Mouse (Mus musculus): ENCODE measurements around the gene Dnmt3l. TPM values are rescaled to one million over a fixed set of nuclear protein-coding genes. Genes with fewer than 3 reads are reported as not detected.
"Not testable (repeated sequence)": the region's sequence is repeated elsewhere in the genome, so short reads cannot be mapped to it uniquely, and the experiment has no call there.

Dnmt3l gene
- total and polyA plus RNA-seq, 3 experiments = 0.16 TPM; not detected in 2

GRCm38 (mm10) chr10:78012661-78013495 lies 28.9 kb upstream of the Dnmt3l start:
- TF ChIP-seq CTCF (IDR thresholded peaks at IDR 0.05; ENCODE audit: low read depth, low read length) (no peak), TAL1 (conservative IDR thresholded peaks at IDR 0.05; ENCODE audit: low read depth, low read length) (no peak), GATA2 (IDR thresholded peaks at IDR 0.05; ENCODE audit: borderline replicate concordance, low read depth, low read length) (no peak), POLR2AphosphoS5 (IDR thresholded peaks at IDR 0.05; ENCODE audit: insufficient replicate concordance, low read depth, low read length) (no peak), GATA1 (IDR thresholded peaks at IDR 0.05; ENCODE audit: borderline replicate concordance, low read length) (no peak)
- Histone ChIP-seq H3K27me3 (ENCODE audit: insufficient read depth, low read length) (peaks cover 22% of the 10 kb centered on the region), H3K4me1 (ENCODE audit: insufficient read depth, low read depth, low read length) (peaks cover 27% of the 10 kb centered on the region), H3K36me3 (replicated peaks) (peaks cover 12% of the 10 kb centered on the region), H3K9me3 (replicated peaks) (peaks cover 5% of the 10 kb centered on the region; the same call in 1 of the 2 replicates), H3K4me3 (ENCODE audit: low read depth, low read length) (no peak overlapping the region)
- no peak for DNase-seq (ENCODE audit: low spot score)
- no peak for ATAC-seq (ENCODE audit: extremely low read depth, insufficient number of reproducible peaks, low FRiP score, poor library complexity, severe bottlenecking)

- H3K36me3 ChIP-seq (replicated peaks) = no peaks in the 10 kb centered on the region
- DNase-seq (ENCODE audit: low spot score) (no peak), ATAC-seq (ENCODE audit: extremely low read depth, insufficient number of reproducible peaks, low FRiP score, poor library complexity, severe bottlenecking) (no peak)
- H3K4me3 ChIP-seq (ENCODE audit: low read depth, low read length) = no peak overlapping the region
- peaks cover 26% of the 10 kb centered on the region for H3K4me1 ChIP-seq (ENCODE audit: insufficient read depth, low read depth, low read length)
- H3K27me3 ChIP-seq (ENCODE audit: insufficient read depth, low read length) = peaks cover 24% of the 10 kb centered on the region
- H3K9me3 ChIP-seq (replicated peaks) = peaks cover 5% of the 10 kb centered on the region; the same call in 1 of the 2 replicates
- TF ChIP-seq TAL1 (conservative IDR thresholded peaks at IDR 0.05; ENCODE audit: low read depth, low read length) (no peak), GATA2 (IDR thresholded peaks at IDR 0.05; ENCODE audit: borderline replicate concordance, low read depth, low read length) (no peak), GATA1 (IDR thresholded peaks at IDR 0.05; ENCODE audit: borderline replicate concordance, low read length) (no peak), CTCF (IDR thresholded peaks at IDR 0.05; ENCODE audit: low read depth, low read length) (no peak), POLR2AphosphoS5 (IDR thresholded peaks at IDR 0.05; ENCODE audit: insufficient replicate concordance, low read depth, low read length) (no peak)
These were observed 26.3 kb upstream of the Dnmt3l start for GRCm38 (mm10) chr10:78015489-78015888.

DNA sequence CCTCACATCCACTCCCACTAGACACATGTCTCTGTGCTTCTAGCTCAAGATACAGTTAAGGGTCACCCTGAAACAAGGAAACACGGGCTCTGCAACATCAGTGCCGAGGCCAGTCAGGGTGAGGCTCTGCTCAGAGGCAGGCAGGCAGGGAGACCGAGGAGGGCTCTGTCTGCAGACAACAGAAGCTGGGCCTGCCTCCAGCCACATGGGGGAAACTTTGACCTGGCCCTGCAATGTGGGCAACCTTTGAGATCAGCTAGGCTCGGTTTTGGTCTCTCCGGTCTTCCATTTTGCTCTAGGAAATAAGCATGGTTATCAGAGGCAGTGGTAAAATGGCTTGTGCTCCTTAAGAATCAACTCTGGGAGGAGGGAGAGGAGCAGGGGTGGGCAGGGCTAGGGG lies 25.4 kb upstream of the Dnmt3l start:
- ATAC-seq (ENCODE audit: extremely low read depth, insufficient number of reproducible peaks, low FRiP score, poor library complexity, severe bottlenecking) (no peak), DNase-seq (ENCODE audit: low spot score) (no peak)
- H3K27me3 ChIP-seq (ENCODE audit: insufficient read depth, low read length) = peaks cover 24% of the 10 kb centered on the region
- H3K4me1 ChIP-seq (ENCODE audit: insufficient read depth, low read depth, low read length) = peaks cover 21% of the 10 kb centered on the region
- no peak overlapping the region for H3K4me3 ChIP-seq (ENCODE audit: low read depth, low read length)
- no peaks in the 10 kb centered on the region for H3K36me3 ChIP-seq (replicated peaks)
- H3K9me3 ChIP-seq (replicated peaks) = peaks cover 5% of the 10 kb centered on the region; the same call in 1 of the 2 replicates
- TF ChIP-seq POLR2AphosphoS5 (IDR thresholded peaks at IDR 0.05; ENCODE audit: insufficient replicate concordance, low read depth, low read length) = no peak
- no peak for TF ChIP-seq TAL1 (conservative IDR thresholded peaks at IDR 0.05; ENCODE audit: low read depth, low read length)
- no peak for TF ChIP-seq GATA2 (IDR thresholded peaks at IDR 0.05; ENCODE audit: borderline replicate concordance, low read depth, low read length)
- no peak for TF ChIP-seq GATA1 (IDR thresholded peaks at IDR 0.05; ENCODE audit: borderline replicate concordance, low read length)
- no peak for TF ChIP-seq CTCF (IDR thresholded peaks at IDR 0.05; ENCODE audit: low read depth, low read length)

DNA sequence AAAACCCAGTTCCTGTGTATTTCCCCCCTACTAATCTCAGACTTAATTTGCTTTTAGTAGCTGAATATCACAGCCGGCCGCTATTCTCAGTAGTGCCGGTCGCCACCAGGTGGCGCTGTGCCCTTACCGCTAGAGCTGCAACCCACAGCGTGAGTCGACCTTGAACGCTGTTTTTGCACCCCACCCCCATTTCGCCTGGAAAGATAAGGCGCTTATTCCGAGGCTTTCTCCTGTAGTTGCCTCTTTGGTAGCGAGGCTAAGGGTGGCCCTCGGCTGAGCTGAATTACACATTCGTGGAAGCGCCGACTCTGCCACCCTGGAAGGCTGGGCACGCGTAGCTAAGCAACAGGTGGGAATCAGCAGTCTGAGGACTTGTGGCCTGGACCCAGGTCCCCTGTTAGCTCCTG lies 22.9 kb upstream of the Dnmt3l start:
- peak; percentile 47 for DNase-seq (ENCODE audit: low spot score)
- ATAC-seq (ENCODE audit: extremely low read depth, insufficient number of reproducible peaks, low FRiP score, poor library complexity, severe bottlenecking) = peak; percentile 40; the same call in 1 of the 2 replicates
- H3K4me3 ChIP-seq (ENCODE audit: low read depth, low read length) = peak overlapping the region; percentile 57; the same call in 1 of the 2 replicates

GRCm38 (mm10) chr10:78019291-78019690 lies 22.5 kb upstream of the Dnmt3l start:
- Histone ChIP-seq H3K27me3 (ENCODE audit: insufficient read depth, low read length) (peaks cover 24% of the 10 kb centered on the region), H3K4me3 (ENCODE audit: low read depth, low read length) (no peak overlapping the region), H3K9me3 (replicated peaks) (peaks cover 5% of the 10 kb centered on the region; the same call in 1 of the 2 replicates), H3K4me1 (ENCODE audit: insufficient read depth, low read depth, low read length) (peaks cover 14% of the 10 kb centered on the region), H3K36me3 (replicated peaks) (no peaks in the 10 kb centered on the region)
- DNase-seq (ENCODE audit: low spot score) (no peak), ATAC-seq (ENCODE audit: extremely low read depth, insufficient number of reproducible peaks, low FRiP score, poor library complexity, severe bottlenecking) (no peak)
- TF ChIP-seq POLR2AphosphoS5 (IDR thresholded peaks at IDR 0.05; ENCODE audit: insufficient replicate concordance, low read depth, low read length) (no peak), GATA2 (IDR thresholded peaks at IDR 0.05; ENCODE audit: borderline replicate concordance, low read depth, low read length) (no peak), CTCF (IDR thresholded peaks at IDR 0.05; ENCODE audit: low read depth, low read length) (no peak), TAL1 (conservative IDR thresholded peaks at IDR 0.05; ENCODE audit: low read depth, low read length) (no peak), GATA1 (IDR thresholded peaks at IDR 0.05; ENCODE audit: borderline replicate concordance, low read length) (no peak)

More for the DNA sequence above, 22.9 kb upstream of the Dnmt3l start:
- Histone ChIP-seq H3K36me3 (replicated peaks) (no peaks in the 10 kb centered on the region), H3K27me3 (ENCODE audit: insufficient read depth, low read length) (peaks cover 24% of the 10 kb centered on the region), H3K4me1 (ENCODE audit: insufficient read depth, low read depth, low read length) (peaks cover 14% of the 10 kb centered on the region), H3K9me3 (replicated peaks) (peaks cover 5% of the 10 kb centered on the region; the same call in 1 of the 2 replicates)
- TF ChIP-seq CTCF (IDR thresholded peaks at IDR 0.05; ENCODE audit: low read depth, low read length) (peak; percentile 89), POLR2AphosphoS5 (IDR thresholded peaks at IDR 0.05; ENCODE audit: insufficient replicate concordance, low read depth, low read length) (no peak)

DNA sequence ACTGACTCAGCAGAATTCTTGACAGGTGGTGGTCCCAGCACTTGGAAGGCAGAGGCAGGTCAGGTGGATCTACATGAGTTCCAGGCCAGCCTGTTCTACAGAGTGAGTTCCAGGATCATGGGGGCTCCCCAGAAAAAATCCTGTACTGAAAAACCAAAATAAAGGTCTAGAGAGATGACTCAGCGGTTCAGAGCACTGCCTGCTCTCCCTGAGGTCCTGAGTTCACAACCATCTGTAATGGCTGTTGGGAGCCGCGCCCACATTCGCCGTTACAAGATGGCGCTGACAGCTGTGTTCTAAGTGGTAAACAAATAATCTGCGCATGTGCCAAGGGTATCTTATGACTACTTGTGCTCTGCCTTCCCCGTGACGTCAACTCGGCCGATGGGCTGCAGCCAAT lies 21.8 kb upstream of the Dnmt3l start:
- H3K4me1 ChIP-seq (ENCODE audit: insufficient read depth, low read depth, low read length) = peaks cover 14% of the 10 kb centered on the region
- H3K4me3 ChIP-seq (ENCODE audit: low read depth, low read length); ATAC-seq (ENCODE audit: extremely low read depth, insufficient number of reproducible peaks, low FRiP score, poor library complexity, severe bottlenecking); H3K36me3 ChIP-seq (replicated peaks); H3K9me3 ChIP-seq (replicated peaks); DNase-seq (ENCODE audit: low spot score): not testable (repeated sequence)
- peaks cover 24% of the 10 kb centered on the region for H3K27me3 ChIP-seq (ENCODE audit: insufficient read depth, low read length)

DNA sequence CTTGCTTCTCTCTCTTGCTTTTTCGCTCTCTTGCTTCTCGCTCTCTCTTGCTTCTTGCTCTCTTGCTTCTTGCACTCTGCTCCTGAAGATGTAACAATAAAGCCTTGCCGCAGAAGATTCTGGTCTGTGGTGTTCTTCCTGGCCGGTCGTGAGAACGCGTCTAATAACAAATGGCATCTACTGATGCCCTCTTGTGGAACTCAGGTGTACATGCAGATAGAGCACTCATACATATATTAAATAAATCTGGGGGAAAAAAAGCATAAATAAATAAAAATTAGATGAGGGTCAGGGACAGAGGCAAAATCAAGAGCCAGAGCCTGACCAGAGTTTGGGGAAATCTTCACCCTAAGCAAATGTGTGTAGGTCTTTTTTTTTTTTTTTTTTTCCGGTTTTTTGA lies 16.3 kb upstream of the Dnmt3l start:
- not testable (repeated sequence) for H3K4me3 ChIP-seq (ENCODE audit: low read depth, low read length); H3K9me3 ChIP-seq (replicated peaks); ATAC-seq (ENCODE audit: extremely low read depth, insufficient number of reproducible peaks, low FRiP score, poor library complexity, severe bottlenecking); H3K4me1 ChIP-seq (ENCODE audit: insufficient read depth, low read depth, low read length); DNase-seq (ENCODE audit: low spot score); H3K36me3 ChIP-seq (replicated peaks)
- H3K27me3 ChIP-seq (ENCODE audit: insufficient read depth, low read length) = peaks cover 15% of the 10 kb centered on the region

Measured in G1E (cell line).